Comparison of ENCODE assay signal across 18 mouse cellular contexts in the genomic region with DNA sequence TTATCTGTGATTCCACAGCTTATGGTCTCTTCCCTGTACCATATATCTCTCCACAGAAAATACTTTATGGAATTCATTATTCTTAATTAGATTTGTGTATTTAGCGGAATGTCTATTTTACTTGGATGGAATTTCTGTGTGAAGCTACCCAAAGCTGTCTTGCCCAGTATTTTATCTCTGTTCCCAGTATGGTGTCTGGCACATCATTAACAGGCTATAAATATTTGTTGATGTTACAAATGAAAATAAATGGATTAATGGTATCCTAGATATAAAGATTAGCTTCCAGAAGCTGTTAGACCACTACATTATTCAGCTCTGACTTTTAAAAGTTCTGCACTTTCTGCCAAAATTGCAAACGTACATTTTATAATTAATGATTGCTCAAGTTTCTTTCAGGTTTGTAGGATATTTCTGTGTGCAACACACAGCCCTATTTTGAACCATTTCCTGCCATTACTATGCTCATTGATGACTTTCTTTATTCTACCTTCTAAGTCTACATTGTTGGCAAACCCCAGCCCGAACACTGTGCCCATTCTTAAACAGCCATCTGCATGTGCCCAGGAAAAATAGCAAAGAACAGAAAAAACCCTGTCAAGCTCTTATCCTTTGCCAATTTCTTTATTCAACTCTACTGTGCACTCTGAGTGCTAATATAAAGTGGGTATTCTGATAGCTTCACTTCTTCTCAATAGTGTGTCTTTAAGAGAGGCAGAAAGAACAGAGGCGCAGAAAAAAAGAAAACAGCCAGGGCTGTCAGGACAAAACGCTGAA.
DNase-seq lines count a peak whose midpoint lies in the region; ATAC-seq lines count a peak whose summit lies in the region.
"Had no signal": no experiment of that assay in that cellular context is flagged by ENCODE, and none has a peak within 500 bp of the region (broad histone marks: within the 10 kb centered on the region; RNA-seq: fewer than 3 reads in every experiment).

No protein-coding gene starts in this region.

- H3K27me3 ChIP-seq in hindbrain, embryonic 14.5 days (ENCODE audit: control insufficient read depth, insufficient read depth, low read length), result no peaks in the 10 kb centered on the region
- H3K27me3 ChIP-seq in hindbrain, embryonic 10.5 days (ENCODE audit: insufficient read depth, poor library complexity, severe bottlenecking), result no peaks in the 10 kb centered on the region
- H3K27me3 ChIP-seq in midbrain, embryonic 13.5 days, result no peaks in the 10 kb centered on the region
- no peaks in the 10 kb centered on the region for H3K27me3 ChIP-seq in midbrain, embryonic 11.5 days (ENCODE audit: control insufficient read depth, insufficient read depth, low read length)
- H3K27me3 ChIP-seq in forebrain, embryonic 12.5 days, result no peaks in the 10 kb centered on the region
- no peaks in the 10 kb centered on the region for H3K27me3 ChIP-seq in midbrain, embryonic 16.5 days (ENCODE audit: control insufficient read depth, insufficient read depth, low read depth, low read length)
- H3K27me3 ChIP-seq: embryonic facial prominence, embryonic 13.5 days; megakaryocyte, embryonic 14.5 days had no signal

- no peak overlapping the region for H3K4me2 ChIP-seq in hindbrain, embryonic 14.5 days (replicated peaks)
- H3K4me2 ChIP-seq in midbrain, embryonic 13.5 days (replicated peaks), result no peak overlapping the region
- no peak overlapping the region for H3K4me2 ChIP-seq in midbrain, embryonic 11.5 days
- H3K4me2 ChIP-seq in forebrain, embryonic 12.5 days, result no peak overlapping the region
- H3K4me2 ChIP-seq in midbrain, embryonic 16.5 days (ENCODE audit: low read length), result no peak overlapping the region
- H3K4me2 ChIP-seq: embryonic facial prominence, embryonic 13.5 days had no signal

- no peak overlapping the region for H3K27ac ChIP-seq in hindbrain, embryonic 14.5 days
- H3K27ac ChIP-seq in hindbrain, embryonic 10.5 days, result no peak overlapping the region
- no peak overlapping the region for H3K27ac ChIP-seq in midbrain, embryonic 13.5 days
- no peak overlapping the region for H3K27ac ChIP-seq in midbrain, embryonic 11.5 days (ENCODE audit: low read depth, low read length)
- H3K27ac ChIP-seq in forebrain, embryonic 12.5 days, result no peak overlapping the region
- H3K27ac ChIP-seq in midbrain, embryonic 16.5 days (ENCODE audit: low read length), result no peak overlapping the region
- H3K27ac ChIP-seq: embryonic facial prominence, embryonic 13.5 days; heart, embryonic 10.5 days; layer of hippocampus, adult 2 months had no signal

- H3K4me3 ChIP-seq in hindbrain, embryonic 14.5 days (replicated peaks; ENCODE audit: low read length), result no peak overlapping the region
- no peak overlapping the region for H3K4me3 ChIP-seq in hindbrain, embryonic 10.5 days
- no peak overlapping the region for H3K4me3 ChIP-seq in midbrain, embryonic 13.5 days (replicated peaks)
- H3K4me3 ChIP-seq in midbrain, embryonic 11.5 days (ENCODE audit: low read depth, low read length), result no peak overlapping the region
- no peak overlapping the region for H3K4me3 ChIP-seq in forebrain, embryonic 12.5 days (replicated peaks)
- no peak overlapping the region for H3K4me3 ChIP-seq in midbrain, embryonic 16.5 days (ENCODE audit: low read depth, low read length)
- H3K4me3 ChIP-seq: embryonic facial prominence, embryonic 13.5 days; heart, embryonic 10.5 days; layer of hippocampus, adult 2 months; megakaryocyte, embryonic 14.5 days; myocyte had no signal

- no peak overlapping the region for H3K9ac ChIP-seq in hindbrain, embryonic 14.5 days
- H3K9ac ChIP-seq in midbrain, embryonic 13.5 days (replicated peaks), result no peak overlapping the region
- no peak overlapping the region for H3K9ac ChIP-seq in midbrain, embryonic 11.5 days (ENCODE audit: low read length)
- no peak overlapping the region for H3K9ac ChIP-seq in forebrain, embryonic 12.5 days
- H3K9ac ChIP-seq in midbrain, embryonic 16.5 days (ENCODE audit: low read depth, low read length), result no peak overlapping the region
- H3K9ac ChIP-seq: embryonic facial prominence, embryonic 13.5 days had no signal

- no peak for DNase-seq in hindbrain, embryonic 14.5 days (ENCODE audit: low spot score)
- DNase-seq in hindbrain, embryonic 10.5 days (ENCODE audit: low spot score), result no peak
- DNase-seq in midbrain, embryonic 11.5 days (ENCODE audit: low spot score, missing footprints), result no peak
- DNase-seq: kidney, adult 11 months; kidney, postnatal 14 days; liver; lung, postnatal 14 days; right cerebral cortex, postnatal 4 days; thymus, adult 2 months had no signal

- no peaks in the 10 kb centered on the region for H3K9me3 ChIP-seq in hindbrain, embryonic 14.5 days (ENCODE audit: control insufficient read depth, low read length)
- H3K9me3 ChIP-seq in hindbrain, embryonic 10.5 days, result no peaks in the 10 kb centered on the region
- H3K9me3 ChIP-seq in midbrain, embryonic 13.5 days, result no peaks in the 10 kb centered on the region
- H3K9me3 ChIP-seq in midbrain, embryonic 11.5 days (ENCODE audit: control insufficient read depth, low read length), result no peaks in the 10 kb centered on the region
- H3K9me3 ChIP-seq in forebrain, embryonic 12.5 days, result no peaks in the 10 kb centered on the region
- no peaks in the 10 kb centered on the region for H3K9me3 ChIP-seq in midbrain, embryonic 16.5 days (replicated peaks; ENCODE audit: control insufficient read depth, low read length, poor library complexity, severe bottlenecking)
- H3K9me3 ChIP-seq: embryonic facial prominence, embryonic 13.5 days; heart, embryonic 10.5 days; megakaryocyte, embryonic 14.5 days had no signal

- ATAC-seq in hindbrain, embryonic 14.5 days (ENCODE audit: low FRiP score), result peak; percentile 73; the same call in 1 of the 2 replicates
- ATAC-seq in midbrain, embryonic 13.5 days, result peak; percentile 53; the same call in 1 of the 2 replicates
- ATAC-seq in midbrain, embryonic 11.5 days (ENCODE audit: low FRiP score), result no peak
- ATAC-seq in forebrain, embryonic 12.5 days (ENCODE audit: low FRiP score), result peak; percentile 20; the same call in 1 of the 2 replicates
- ATAC-seq in midbrain, embryonic 16.5 days, result peak; percentile 48; the same call in 1 of the 2 replicates
- no peak for ATAC-seq in CD4-positive, CD25-positive, alpha-beta regulatory T cell, adult 4 months

- 0 out of 2 replicates have a peak, but pooled peaks cover 3% of the 10 kb centered on the region for H3K4me1 ChIP-seq in hindbrain, embryonic 14.5 days (replicated peaks; ENCODE audit: control insufficient read depth, insufficient read depth, low read length)
- H3K4me1 ChIP-seq in hindbrain, embryonic 10.5 days (replicated peaks), result no peaks in the 10 kb centered on the region
- peaks cover 3% of the 10 kb centered on the region; the same call in 1 of the 2 replicates for H3K4me1 ChIP-seq in midbrain, embryonic 13.5 days (replicated peaks)
- H3K4me1 ChIP-seq in midbrain, embryonic 11.5 days (ENCODE audit: control insufficient read depth, insufficient read depth, low read length), result no peaks in the 10 kb centered on the region
- H3K4me1 ChIP-seq in forebrain, embryonic 12.5 days, result peaks cover 4% of the 10 kb centered on the region; the same call in 1 of the 2 replicates
- H3K4me1 ChIP-seq in midbrain, embryonic 16.5 days (ENCODE audit: control insufficient read depth, insufficient read depth, low read length), result peaks cover 2% of the 10 kb centered on the region; the same call in 1 of the 2 replicates
- H3K4me1 ChIP-seq: embryonic facial prominence, embryonic 13.5 days; heart, embryonic 10.5 days; megakaryocyte, embryonic 14.5 days had no signal

- H3K36me3 ChIP-seq in hindbrain, embryonic 14.5 days (replicated peaks; ENCODE audit: control insufficient read depth, insufficient read depth), result no peaks in the 10 kb centered on the region
- no peaks in the 10 kb centered on the region for H3K36me3 ChIP-seq in hindbrain, embryonic 10.5 days
- no peaks in the 10 kb centered on the region for H3K36me3 ChIP-seq in midbrain, embryonic 13.5 days
- H3K36me3 ChIP-seq in midbrain, embryonic 11.5 days (ENCODE audit: control insufficient read depth, insufficient read depth, low read length), result no peaks in the 10 kb centered on the region
- no peaks in the 10 kb centered on the region for H3K36me3 ChIP-seq in forebrain, embryonic 12.5 days (replicated peaks)
- no peaks in the 10 kb centered on the region for H3K36me3 ChIP-seq in midbrain, embryonic 16.5 days (ENCODE audit: control insufficient read depth, insufficient read depth, low read length)
- H3K36me3 ChIP-seq: embryonic facial prominence, embryonic 13.5 days; heart, embryonic 10.5 days had no signal

- WGBS in hindbrain, embryonic 14.5 days, result 65% methylated on average over 5 of the region's 5 CpGs
- 87% methylated on average over 5 of the region's 5 CpGs for WGBS in hindbrain, embryonic 10.5 days
- 72% methylated on average over 5 of the region's 5 CpGs for WGBS in midbrain, embryonic 13.5 days
- 85% methylated on average over 5 of the region's 5 CpGs for WGBS in midbrain, embryonic 11.5 days
- WGBS in forebrain, embryonic 12.5 days, result 48% methylated on average over 5 of the region's 5 CpGs
- 63% methylated on average over 5 of the region's 5 CpGs for WGBS in midbrain, embryonic 16.5 days

Comparison
In these comparisons a context has a peak if more than half of its experiments do, and no peak if none do; other contexts are left out.
1. ATAC-seq: peak in hindbrain, embryonic 14.5 days (single experiment), midbrain, embryonic 13.5 days (single experiment), forebrain, embryonic 12.5 days (single experiment) and midbrain, embryonic 16.5 days (single experiment); none in midbrain, embryonic 11.5 days (single experiment) and CD4-positive, CD25-positive, alpha-beta regulatory T cell, adult 4 months (single experiment).